10 mouse cellular contexts compared by ENCODE assay signal in the genomic region with DNA sequence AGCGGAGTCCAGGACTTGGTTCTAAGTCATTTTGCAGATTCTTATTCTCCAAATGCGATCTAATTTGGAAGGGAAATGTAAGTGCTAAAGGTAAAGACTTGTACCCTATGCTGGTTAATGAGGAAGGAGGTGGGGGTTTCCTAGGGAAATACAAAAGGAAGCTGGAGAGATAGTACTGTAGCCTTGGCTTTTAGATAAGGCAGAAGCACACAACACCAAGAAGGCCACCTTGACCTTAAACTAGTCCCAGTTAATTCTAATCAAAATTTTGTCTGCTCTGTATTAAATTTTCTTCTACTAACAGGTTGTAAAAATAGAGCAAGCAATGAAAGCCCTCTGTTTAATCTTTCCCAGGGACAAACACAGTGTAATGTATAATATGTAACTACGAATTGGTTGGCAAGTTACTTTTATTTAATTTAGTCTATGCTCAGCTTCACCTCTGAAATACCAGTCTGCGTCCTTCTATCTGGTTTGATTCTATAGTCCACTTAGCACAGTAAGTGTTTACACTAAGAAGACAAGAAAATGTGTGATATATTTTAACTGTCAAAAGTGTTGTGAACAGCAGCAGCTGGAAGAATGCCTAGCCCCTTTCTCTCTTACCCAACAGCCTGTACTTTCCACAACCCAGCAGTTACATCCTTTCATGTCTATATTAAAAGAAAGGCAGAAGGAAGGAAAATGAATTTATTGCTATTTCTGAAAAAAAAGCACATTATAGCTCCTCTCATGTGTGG.
A peak's percentile ranks its signal among the peaks of the same experiment; 100 is the strongest.
DNase-seq lines count a peak whose midpoint lies in the region; ATAC-seq lines count a peak whose summit lies in the region.
"Had no signal": no experiment of that assay in that cellular context is flagged by ENCODE, and none has a peak within 500 bp of the region (broad histone marks: within the 10 kb centered on the region; RNA-seq: fewer than 3 reads in every experiment).

No protein-coding gene starts in this region.

- no peaks in the 10 kb centered on the region for H3K27me3 ChIP-seq in kidney, embryonic 16.5 days (ENCODE audit: insufficient read depth, low read length)
- H3K27me3 ChIP-seq in forebrain, embryonic 10.5 days (ENCODE audit: poor library complexity, severe bottlenecking): no peaks in the 10 kb centered on the region
- H3K27me3 ChIP-seq in limb, embryonic 10.5 days (ENCODE audit: low read depth, poor library complexity, severe bottlenecking): no peaks in the 10 kb centered on the region

- no peak for DNase-seq in kidney, postnatal 25 days
- DNase-seq in adipocyte (ENCODE audit: low spot score): peak; percentile 17
- DNase-seq in forebrain, embryonic 10.5 days (ENCODE audit: extremely low spot score, low spot score): no peak
- DNase-seq in limb, embryonic 10.5 days (ENCODE audit: low spot score): no peak
- no peak for DNase-seq in frontal cortex, postnatal 14 days (ENCODE audit: low spot score in 2 of 2)
- no peak for DNase-seq in cerebellum, adult 9-11 months
- no peak for DNase-seq in cerebellum, postnatal 10 days
- DNase-seq: cerebellum, adult 18-20 months; kidney, adult 2 months had no signal

- no peaks in the 10 kb centered on the region for H3K36me3 ChIP-seq in kidney, embryonic 16.5 days (ENCODE audit: insufficient read depth, low read length)
- H3K36me3 ChIP-seq in forebrain, embryonic 10.5 days (replicated peaks): peaks cover 4% of the 10 kb centered on the region; the same call in 1 of the 2 replicates
- no peaks in the 10 kb centered on the region for H3K36me3 ChIP-seq in limb, embryonic 10.5 days

- H3K4me2 ChIP-seq in kidney, embryonic 16.5 days (replicated peaks; ENCODE audit: low read depth, low read length): no peak overlapping the region

- H3K9me3 ChIP-seq in kidney, embryonic 16.5 days (ENCODE audit: low read length): no peaks in the 10 kb centered on the region
- H3K9me3 ChIP-seq in forebrain, embryonic 10.5 days: no peaks in the 10 kb centered on the region
- no peaks in the 10 kb centered on the region for H3K9me3 ChIP-seq in limb, embryonic 10.5 days (replicated peaks)

- H3K4me1 ChIP-seq in kidney, embryonic 16.5 days (ENCODE audit: insufficient read depth, low read length): peaks cover 28% of the 10 kb centered on the region
- peaks cover 56% of the 10 kb centered on the region for H3K4me1 ChIP-seq in forebrain, embryonic 10.5 days
- peaks cover 48% of the 10 kb centered on the region for H3K4me1 ChIP-seq in limb, embryonic 10.5 days

- no peak overlapping the region for H3K4me3 ChIP-seq in kidney, embryonic 16.5 days (ENCODE audit: low read length)
- no peak overlapping the region for H3K4me3 ChIP-seq in forebrain, embryonic 10.5 days
- no peak overlapping the region for H3K4me3 ChIP-seq in limb, embryonic 10.5 days

- no peak overlapping the region; the same call in 1 of the 2 replicates for H3K9ac ChIP-seq in kidney, embryonic 16.5 days (replicated peaks; ENCODE audit: low read length)

- WGBS in kidney, embryonic 16.5 days: 51% methylated on average over 4 of the region's 4 CpGs
- 88% methylated on average over 4 of the region's 4 CpGs for WGBS in forebrain, embryonic 10.5 days
- WGBS in limb, embryonic 10.5 days: 84% methylated on average over 4 of the region's 4 CpGs

- H3K27ac ChIP-seq in kidney, embryonic 16.5 days (ENCODE audit: low read length): peak overlapping the region; percentile 65
- peak overlapping the region; percentile 83 for H3K27ac ChIP-seq in forebrain, embryonic 10.5 days
- H3K27ac ChIP-seq in limb, embryonic 10.5 days: peak overlapping the region; percentile 72

- ATAC-seq in kidney, embryonic 16.5 days (ENCODE audit: low FRiP score, low TSS enrichment): peak; percentile 63
